Mouse (Mus musculus) cerebellum, postnatal 25 days (tissue): ENCODE data around the gene Bcat1.

ENCODE experiments used
- DNase-seq, 2 experiments: peaks; one replicate each; pipeline ENCODE4 v3.0.0; 2021; ENCODE audit warnings: mixed read lengths in 2 of 2

The Bcat1 gene

DNA sequence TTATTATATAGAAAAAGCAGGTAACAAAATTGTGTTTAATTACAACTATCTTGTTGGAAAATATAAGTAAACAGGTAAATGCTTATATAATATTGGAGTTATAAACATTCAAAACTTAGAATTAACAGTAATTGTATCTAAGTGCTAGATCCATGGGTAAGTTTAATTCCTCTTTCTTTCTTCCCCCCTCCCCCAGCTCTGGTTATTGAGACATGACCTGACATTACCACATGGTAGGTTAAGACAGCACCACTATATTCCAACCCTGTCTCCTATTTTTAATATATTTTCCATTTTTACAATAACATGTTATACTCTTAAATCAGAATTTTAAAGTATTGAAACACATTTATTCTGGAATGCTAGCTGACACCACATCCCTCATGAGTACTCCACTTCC, 72.5 kb downstream of the Bcat1 start:
- no peak for DNase-seq

DNA sequence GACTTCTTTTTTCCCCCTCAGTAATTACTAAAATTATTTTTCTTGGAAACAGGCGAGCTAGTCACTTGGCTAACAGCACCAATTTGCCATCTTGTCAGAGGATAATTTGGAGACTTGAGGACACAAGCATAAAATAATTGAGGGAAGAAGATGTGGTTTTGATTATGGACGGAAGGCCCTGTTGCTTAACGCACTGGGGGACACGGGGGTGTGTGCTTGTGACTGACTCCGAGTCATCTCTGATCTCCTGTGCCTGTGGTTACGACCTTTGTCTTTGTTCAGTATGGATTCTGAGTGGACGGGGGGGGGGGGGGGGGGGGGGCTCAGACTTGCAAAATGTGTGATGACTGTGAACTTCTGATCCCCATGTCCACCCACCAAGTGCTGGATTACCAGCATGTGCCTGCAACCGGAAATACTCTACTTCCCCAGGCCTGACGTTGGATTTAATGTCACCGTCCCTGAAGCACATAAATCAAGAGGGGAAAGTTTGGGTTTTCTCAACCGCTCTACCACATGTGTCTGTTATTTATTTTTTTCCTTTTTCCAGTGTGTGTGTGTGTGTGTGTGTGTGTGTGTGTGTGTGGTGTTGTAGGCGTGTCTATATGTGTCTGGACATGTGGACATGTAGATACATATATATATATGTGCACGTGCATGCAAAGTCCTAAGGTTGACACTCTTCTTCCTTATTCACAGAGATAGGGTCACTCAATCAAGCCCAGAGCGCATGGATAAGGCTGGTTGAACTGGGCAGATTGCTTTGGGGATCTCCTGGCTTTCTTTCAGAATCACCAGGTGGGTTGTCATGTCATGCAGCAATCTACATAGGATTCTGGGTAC, 73.7 kb downstream of the Bcat1 start:
- DNase-seq, result no peak

DNA sequence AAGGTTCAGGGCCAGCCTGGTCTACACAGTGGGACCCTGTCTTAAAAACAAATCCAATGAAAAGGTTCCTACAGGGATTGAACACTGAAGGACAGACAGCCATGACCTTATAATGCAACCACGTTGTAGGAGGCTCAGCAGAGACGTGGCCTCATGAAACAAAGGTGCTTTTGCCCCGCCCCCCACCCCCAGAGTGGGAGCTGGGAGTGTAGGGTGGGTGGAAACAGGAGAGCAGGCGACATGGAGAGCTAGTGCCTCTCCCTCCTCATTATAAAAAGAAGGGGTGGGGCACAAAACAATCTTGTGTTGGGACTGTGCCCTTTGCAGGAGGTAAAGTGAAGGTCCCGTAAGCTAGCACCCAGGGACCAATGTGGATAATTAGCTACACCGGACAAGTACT, 74.5 kb downstream of the Bcat1 start:
- no peak for DNase-seq

DNA sequence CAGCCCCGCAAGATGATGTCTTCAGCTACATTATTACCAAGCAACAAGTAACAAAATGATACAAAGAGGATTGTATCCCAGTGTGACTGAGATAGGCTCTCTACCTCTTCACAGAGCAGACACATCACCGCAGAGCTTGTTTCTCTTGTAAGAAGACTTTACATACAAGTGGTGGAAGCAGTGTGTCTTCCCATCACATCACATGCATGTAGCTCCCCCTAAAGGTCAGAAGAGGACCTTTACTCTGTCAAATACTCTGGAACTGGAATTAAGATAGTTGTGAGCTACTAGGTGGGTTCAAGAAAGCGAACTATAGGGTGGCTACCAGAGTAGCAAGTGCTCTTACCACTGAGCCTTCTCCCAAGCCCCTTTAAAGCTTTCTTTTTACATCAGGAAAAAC, 78.8 kb downstream of the Bcat1 start:
- DNase-seq, result no peak

DNA sequence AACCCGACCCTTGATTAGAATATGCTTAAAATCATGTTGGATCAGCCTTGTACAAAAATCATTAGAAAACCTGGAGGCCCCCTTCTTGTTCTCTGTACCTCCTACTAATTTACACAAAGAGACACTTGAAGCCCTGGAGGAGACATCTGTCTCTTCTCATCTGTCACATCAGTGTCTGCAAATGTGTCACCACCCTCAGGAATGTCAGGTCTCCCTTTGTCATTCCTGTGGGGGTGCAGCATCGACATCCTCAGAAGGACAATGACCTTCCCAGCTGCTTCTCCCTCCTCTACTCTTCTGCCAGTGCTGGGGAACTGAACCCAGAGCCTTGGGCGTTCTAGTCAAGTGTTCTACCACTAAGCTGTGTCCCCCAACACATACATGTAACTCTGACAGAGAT, 83.9 kb downstream of the Bcat1 start:
- no peak for DNase-seq

DNA sequence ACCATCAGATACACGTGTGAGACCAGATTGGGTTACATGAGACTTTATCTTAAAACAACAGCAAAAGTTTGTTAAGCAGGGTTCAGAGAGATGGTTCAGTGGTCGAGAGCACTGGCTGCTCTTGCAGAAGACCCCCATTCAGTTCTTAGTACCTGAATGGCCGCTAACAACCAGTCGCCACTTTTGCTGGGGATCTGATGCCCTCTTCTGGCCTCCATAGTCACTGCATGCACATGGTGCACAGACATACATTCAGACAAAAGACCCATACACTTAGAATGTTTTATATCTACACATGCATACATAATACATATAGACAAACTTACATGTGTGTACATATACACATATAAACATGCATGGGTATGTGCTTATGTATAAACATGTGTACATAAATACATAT, 86.8 kb downstream of the Bcat1 start:
- DNase-seq, result no peak

DNA sequence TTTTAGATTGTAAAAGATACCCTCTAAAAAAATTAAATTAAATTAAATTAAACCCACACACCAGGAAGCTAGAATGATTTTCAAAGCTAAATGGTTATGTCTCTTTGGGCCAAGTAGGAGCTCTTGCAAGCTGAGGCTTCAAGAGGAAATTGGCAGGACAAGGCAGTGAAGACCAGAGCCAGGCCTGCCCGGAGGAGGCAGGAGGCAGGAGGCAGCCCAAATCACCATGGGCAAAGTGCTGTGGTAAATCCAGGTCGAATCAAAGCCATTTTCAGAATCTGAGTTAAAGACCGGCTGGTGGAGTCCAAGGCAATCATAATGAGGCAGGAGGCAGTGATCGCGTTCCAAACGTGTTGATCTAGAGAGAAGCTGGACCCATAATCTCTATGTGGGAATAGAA, 88.3 kb downstream of the Bcat1 start:
- peak; percentile 43 to 62 for DNase-seq

DNA sequence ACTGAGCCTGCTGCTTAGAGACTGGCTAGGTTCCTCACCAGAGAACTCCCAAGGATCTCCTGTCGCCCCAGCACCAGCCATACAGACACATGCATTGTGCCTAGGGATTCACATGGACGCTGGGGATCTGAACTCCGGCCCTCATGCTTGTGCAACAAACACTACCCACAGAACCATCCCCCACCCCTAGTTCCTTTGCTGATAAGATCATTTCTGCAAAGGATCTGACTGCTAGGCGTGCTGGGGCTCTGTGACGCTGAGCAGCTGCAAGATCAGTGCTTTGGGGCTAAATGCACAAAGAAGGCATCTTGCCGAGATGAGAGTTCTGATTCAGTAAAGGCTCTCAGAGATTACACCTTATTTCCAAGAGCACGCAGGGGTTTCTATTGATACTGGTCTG, 88.8 kb downstream of the Bcat1 start:
- DNase-seq, result no peak

DNA sequence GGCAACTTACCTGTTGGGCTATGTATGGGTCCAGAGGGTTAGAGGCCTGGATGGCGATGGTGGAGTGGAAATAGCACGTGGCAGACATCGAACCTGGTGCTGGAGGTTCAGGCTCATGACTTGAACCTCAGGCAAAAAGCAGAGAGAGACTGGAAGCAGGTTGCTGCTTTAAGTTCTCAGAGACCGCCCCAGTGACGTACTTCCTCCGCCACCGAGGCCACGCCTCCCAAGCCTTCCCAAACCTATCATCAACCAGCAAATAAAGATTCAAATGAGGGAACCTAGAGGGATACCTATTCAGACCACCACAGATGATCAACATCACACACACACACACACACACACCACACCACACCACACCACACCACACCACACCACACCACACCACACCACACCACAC, 91.8 kb downstream of the Bcat1 start:
- no peak for DNase-seq

DNA sequence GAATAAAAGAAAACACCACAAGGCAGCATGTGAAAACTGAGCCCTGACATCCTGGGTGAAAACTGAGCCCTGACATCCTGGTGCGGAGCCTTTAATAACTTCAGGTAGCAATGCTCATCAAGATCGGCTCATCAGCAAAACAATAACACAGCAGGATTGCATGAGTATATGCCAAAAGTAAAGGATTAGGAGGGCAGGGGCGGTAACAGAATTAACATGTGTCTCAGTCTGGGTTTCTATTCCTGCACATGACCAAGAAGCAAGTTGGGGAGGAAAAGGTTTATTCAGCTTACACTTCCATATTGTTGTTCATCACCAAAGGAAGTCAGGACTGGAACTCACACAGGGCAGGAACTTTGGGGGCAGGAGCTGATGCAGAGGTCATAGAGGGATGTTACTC, 93.9 kb downstream of the Bcat1 start:
- no peak for DNase-seq

DNA sequence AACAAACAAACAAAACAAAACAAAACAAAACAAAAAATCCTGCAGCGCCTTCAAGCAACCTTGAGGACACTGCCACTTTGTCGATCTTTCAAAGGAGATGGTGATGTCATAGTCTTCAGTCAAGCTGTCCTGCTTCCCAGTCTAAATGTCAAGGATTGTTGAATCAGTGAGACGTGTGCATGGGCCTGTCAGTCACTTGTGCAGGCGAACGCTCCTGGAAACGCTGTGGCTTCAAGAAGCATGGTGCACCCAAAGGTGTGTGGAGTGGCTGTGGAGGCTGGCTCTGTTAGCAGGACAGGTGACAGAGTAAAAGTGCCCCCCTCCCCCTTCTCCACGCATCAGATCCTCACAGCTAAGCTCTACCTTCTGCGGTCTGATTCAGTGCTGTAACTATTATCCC, 103.6 kb downstream of the Bcat1 start:
- no peak for DNase-seq

DNA sequence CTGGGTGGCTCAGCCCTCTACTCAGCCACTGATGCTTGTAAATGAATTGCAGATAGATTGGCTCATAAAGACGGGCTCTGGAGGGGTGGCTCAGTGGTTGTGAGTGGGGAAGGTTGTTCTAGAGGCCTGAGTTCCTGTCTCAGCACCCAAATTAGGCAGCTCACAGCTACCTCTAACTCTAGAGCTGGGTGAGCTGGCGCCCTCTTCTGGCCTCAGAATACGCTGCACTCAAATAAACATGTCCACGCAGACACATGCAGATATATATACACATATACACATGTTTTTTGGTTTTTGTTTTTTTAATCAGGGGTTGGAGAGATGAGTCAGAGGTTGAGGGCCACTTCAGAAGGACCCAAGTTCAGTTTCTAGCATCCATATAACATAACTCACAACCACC, 105.1 kb downstream of the Bcat1 start:
- DNase-seq, result no peak

DNA sequence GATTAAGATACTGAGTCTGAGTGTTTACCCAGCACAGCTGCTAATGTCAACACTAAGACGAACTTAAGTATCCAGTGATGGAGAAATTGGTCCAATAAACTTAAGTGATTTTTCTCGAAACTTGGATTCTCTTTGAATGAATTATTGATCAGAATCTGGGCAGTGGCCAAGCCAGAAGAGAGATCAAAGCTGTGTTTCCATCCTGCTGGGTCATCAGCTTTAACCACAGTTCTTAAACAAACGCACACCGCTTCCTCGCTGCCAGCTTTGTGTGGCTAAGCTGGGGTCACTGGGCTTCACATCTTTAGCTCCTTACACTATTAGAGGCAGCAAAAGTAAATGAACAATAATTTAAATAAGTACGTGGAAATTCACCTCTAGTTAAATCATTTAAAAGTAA, 108.4 kb downstream of the Bcat1 start:
- DNase-seq, result no peak

DNA sequence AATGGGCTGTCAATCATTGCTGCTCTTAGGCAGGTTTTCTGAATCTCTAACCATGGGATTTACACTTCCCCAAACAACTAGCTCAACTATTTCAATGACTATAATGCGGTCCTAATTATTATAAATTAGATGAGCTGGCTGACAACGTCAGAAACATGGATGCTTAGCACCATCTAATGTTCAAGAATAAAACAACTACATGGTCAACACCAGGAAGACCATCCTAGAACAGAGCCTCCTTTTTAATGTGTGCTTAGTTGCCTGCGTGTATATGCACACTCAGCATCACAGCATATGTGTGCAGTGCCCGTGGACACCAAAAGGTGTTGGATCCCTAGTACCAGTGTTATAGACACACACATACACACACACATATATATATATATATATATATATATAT, 111.8 kb downstream of the Bcat1 start:
- no peak for DNase-seq

DNA sequence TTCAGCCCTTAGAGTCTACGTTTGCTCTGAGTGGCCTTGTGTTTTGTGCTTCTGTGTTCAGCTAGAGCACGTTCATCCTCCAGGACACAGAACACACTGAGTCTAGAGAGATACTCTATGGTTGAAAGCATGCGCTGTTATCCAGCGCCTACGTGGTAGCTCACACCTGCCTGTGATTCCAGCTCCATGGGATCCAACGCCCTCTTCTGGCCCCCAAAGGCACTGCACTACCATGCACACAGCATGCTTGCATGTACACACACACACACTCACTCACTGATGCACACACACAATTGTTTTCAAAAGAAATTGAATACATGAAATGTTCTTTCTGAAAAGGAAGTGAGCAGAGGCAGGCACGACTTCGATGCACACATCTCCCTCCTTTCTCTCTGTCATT, 112.8 kb downstream of the Bcat1 start:
- no peak for DNase-seq

DNA sequence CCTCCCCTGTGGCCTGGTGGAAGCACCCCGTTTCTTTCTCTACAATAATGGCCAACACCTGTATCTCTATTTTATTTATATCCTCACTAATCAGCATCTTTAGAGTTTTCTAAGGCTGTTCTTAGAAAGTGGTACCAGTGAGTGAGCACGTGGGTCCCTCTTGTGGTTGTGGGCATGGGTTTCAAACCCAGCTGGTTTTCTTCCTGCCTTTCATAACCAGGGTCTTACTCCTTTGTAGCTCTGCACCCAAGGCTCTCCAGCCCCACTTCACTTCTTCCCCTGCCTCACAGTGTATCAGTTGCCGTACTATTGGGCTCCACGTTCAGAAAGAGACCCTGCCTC, 114.0 kb downstream of the Bcat1 start:
- no peak for DNase-seq

DNA sequence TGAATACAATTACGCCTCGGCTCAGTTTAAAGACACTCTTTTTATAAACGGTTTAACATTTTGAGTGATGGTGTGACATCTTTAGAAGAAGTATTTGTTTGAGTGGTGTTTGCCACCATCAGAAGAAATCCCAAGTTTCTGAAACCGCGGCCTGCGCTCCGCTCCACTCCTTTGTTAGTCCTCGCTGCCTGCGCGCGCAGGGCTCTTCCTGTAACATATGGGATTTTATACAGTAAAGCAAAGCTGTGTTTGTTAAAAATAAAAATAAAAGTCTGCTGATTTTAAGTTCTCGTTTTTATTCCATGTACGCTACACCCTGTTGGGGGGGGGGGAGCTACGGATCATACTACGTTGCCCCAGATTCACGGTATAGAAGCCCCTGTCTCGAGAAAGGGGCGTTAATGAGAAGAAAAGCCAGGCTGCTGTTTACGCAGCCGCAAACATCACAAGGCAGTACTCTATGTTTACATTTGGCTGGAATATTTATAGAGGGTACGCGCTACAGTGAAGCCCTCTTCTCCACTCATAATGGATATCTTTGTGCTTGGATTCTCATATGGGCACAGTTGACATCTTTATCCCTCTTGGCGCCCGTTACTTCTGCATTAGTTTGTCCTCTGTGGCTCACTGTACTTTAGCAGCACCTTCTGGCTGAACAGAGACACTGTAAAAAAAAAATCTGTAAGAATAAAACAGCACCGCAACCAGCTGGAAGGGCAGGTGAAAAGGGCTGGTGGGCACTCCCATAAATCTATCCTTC, 114.6 kb downstream of the Bcat1 start:
- peak in 1 of 2 experiments; percentile 12 for DNase-seq

DNA sequence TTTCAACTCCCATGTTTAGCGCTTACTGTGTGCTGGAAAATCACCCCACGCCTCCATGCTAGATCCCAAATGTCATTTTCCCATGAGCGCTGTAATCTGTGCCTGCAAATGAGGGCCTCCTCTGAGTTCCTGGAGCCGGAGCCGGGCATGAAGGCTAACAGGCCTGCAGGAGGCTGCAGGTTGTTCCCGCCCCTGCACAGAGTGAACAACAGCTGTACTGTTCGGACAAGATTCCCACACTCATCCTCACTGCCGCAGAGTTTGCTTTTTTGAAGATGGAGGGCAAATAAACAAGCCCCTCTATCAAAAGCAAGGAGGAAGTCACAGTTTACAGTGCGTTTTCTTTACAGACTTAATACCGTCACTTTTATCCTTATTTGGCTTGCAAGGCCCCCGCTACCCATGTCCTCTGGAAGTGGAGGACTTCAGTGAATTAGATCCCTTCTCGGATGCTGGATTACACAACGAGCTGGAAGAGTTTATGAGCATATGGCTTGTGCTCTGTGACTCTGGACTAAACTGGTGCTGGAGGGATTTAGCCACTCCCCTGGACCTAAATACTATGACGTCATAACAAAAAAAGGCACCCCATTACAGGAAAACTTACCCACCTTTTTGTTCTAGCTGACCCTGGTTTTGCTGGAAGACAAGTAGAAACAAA, 120.0 kb downstream of the Bcat1 start:
- no peak for DNase-seq

DNA sequence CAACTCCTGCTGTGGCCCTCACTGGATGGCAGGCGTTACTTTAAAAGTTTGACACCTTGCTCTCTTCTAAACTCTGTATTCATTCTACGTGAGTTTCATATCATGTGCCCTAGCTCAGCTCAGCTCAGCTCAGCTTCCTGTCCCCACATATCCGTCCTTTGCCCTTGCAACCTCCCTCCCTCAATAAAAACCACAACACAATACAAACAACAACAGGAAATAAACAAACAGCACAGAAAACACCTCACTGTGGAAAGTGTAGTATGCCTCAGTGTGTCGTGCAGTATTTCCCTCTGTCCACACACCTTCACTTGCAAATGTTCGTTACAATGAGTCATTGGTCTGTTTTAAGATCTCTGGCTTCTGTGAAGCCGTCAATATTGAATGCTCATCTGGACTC, 123.1 kb downstream of the Bcat1 start:
- no peak for DNase-seq

DNA sequence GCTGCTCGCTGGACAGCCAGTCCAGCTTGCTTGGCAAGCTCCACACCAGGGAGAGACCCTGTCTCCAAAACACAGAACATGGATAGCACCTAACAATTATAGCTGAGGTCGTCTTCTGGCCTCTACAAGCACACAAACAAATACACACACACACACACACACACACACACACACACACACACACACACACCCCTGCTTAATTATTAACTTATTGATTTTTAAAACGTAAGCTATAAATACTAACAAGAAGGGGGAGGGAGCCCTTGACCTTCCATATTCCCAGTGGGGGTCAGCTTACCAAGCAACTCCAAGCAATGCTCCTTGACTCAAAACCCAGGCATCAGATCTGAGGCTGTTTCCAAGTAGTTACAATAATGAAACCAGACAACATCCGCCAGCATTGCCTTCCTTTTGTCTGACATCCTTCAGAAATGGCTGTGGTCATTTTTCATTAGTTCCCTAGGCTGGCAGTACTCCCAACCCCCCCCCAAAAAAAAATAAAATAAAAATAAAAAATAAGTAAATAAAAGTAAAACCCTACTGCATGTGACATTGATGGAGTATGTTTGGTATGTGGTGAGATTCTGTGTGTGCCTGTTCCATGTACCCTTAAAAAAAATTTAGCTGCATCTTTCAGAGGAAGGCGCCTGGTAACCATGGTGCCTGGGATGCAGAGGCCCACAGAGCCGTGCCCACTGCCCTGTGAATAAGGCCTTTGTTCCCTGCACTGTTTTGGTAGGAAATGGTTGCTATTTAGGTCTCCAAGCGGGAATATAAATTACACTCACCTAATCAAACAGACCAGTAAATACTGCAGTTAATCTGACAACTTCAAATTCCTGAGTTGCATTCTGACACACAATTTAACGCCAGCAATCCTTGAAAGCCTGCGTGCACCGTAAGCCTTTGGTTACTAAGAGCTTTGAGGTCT, 131.3 kb downstream of the Bcat1 start:
- no peak for DNase-seq
